Mouse (Mus musculus): ENCODE data around the gene Necap1. TPM values are rescaled to one million over a fixed set of nuclear protein-coding genes. Genes with fewer than 3 reads are reported as not detected.

The Necap1 gene
- polyA plus RNA-seq, 1 experiment from 2014 or later: 85.5 TPM

DNA sequence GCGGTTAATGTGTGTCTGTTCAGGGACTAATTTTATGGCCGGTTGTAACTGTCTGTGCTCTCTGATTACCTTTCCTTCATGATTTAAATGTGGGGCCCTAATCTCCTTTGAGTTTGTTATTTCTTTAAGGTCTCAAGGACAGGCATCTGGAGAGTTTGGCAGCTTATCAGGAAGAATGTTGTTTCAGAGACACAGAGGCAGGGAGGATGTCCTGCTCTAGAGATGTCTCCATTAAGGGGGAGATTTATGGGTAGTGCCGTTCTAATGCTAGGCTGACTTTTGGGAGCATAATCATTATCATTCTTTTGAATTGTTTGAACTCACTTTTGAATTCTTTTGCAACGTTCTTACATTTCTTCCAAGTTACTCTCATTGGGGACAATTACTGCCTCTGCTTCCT, 45.6 kb downstream of the Necap1 start:
- no peaks in the 10 kb centered on the region for H3K9me3 ChIP-seq (replicated peaks)
- no peaks in the 10 kb centered on the region for H3K4me1 ChIP-seq
- no peaks in the 10 kb centered on the region for H3K27me3 ChIP-seq
- H3K4me2 ChIP-seq: no peak overlapping the region
- 85% methylated on average over 4 of the region's 4 CpGs for WGBS
- H3K27ac ChIP-seq: no peak overlapping the region
- ATAC-seq: no peak
- H3K36me3 ChIP-seq (ENCODE audit: poor library complexity, severe bottlenecking): no peaks in the 10 kb centered on the region
- no peak overlapping the region for H3K4me3 ChIP-seq
- H3K9ac ChIP-seq: no peak overlapping the region

DNA sequence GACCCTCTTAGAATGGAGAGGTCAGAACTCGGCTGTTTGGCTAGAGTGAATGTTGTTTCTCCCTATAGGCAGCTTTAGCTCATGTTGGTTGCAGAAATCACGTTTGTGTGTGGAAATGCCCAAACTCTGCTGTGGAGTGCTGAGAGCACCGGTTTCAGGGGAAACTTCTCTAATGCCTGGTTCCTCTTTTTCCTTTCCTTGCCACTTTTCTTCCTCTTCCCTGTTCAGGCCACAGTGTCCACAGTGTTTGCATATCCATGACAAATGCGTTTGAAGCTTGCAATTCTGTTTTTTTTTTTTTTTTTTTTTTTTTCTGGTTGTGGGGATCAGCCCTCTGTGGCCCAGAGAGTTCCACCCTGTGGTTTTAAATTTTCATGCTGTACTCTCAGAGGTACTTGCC, 47.2 kb downstream of the Necap1 start, which contains the start of gene Clec4a1:
Gene Clec4a1, plus strand, starts transcription at position 398 of the 400 bp plus-strand sequence.
- Histone ChIP-seq H3K36me3 (ENCODE audit: poor library complexity, severe bottlenecking) (no peaks in the 10 kb centered on the region), H3K4me2 (no peak within 1 kb of the TSS), H3K4me1 (no peaks in the 10 kb centered on the region), H3K27ac (no peak within 1 kb of the TSS), H3K9me3 (replicated peaks) (no peaks in the 10 kb centered on the region), H3K27me3 (no peaks in the 10 kb centered on the region), H3K9ac (no peak within 1 kb of the TSS), H3K4me3 (no peak within 1 kb of the TSS)
- ATAC-seq: no peak
- WGBS: 77% methylated on average over 4 of the region's 4 CpGs

DNA sequence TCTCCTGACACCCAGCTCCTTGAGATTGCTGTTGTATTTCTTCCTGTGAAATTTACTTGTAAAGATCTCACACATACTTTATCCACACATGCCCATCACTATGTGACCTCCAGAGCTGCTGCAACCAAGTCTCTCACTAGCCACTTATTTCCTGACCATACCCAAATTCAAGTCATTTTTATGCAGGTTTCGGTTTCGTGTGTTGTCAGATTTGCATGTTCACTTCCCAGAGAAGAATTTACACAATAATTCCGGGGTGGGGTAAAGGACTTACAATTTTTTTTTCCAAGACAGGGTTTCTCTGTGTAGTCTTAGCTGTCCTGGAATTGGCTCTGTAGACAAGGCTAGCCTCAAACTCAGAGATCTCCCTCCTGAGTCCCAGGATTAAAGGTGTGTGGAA, 60.6 kb downstream of the Necap1 start:
- no peak for ATAC-seq
- WGBS: 88% methylated on average over 3 of the region's 3 CpGs
- no peak overlapping the region for H3K27ac ChIP-seq

More for the DNA sequence above, 60.6 kb downstream of the Necap1 start:
- H3K9me3 ChIP-seq (replicated peaks): no peaks in the 10 kb centered on the region
- no peak overlapping the region for H3K4me2 ChIP-seq
- H3K9ac ChIP-seq: no peak overlapping the region
- no peak overlapping the region for H3K4me3 ChIP-seq
- H3K4me1 ChIP-seq: no peaks in the 10 kb centered on the region
- no peaks in the 10 kb centered on the region for H3K36me3 ChIP-seq (ENCODE audit: poor library complexity, severe bottlenecking)
- no peaks in the 10 kb centered on the region for H3K27me3 ChIP-seq

Small RNA genes lying within 50 kb of the gene (microRNA-seq; reads per million reads assigned to microRNA genes)
- gene Mir7231: not detected

Other genes starting within 250 kb of the Necap1 start
- gene Dppa3, start 248.1 kb upstream of the Necap1 start, polyA plus RNA-seq (2015; fragmentation: Nextera tagmentation; extraction: Ambion mirVana): not detected in 2 replicates
- gene Nanog, start 167.0 kb upstream of the Necap1 start, polyA plus RNA-seq (2015; fragmentation: Nextera tagmentation; extraction: Ambion mirVana): 0.18 and 0.23 TPM in 2 replicates
- gene Slc2a3, start 72.8 kb upstream of the Necap1 start, polyA plus RNA-seq (2015; fragmentation: Nextera tagmentation; extraction: Ambion mirVana): 9.3 and 12.5 TPM in 2 replicates
- gene Foxj2, start 54.6 kb upstream of the Necap1 start, polyA plus RNA-seq (2015; fragmentation: Nextera tagmentation; extraction: Ambion mirVana): 4.4 and 4.5 TPM in 2 replicates
- 0.58 and 0.89 TPM in 2 replicates for gene C3ar1, start 18.3 kb upstream of the Necap1 start, polyA plus RNA-seq (2015; fragmentation: Nextera tagmentation; extraction: Ambion mirVana)
- 0.52 and 0.55 TPM in 2 replicates for gene Clec4a1, start 47.4 kb downstream of the Necap1 start, polyA plus RNA-seq (2015; fragmentation: Nextera tagmentation; extraction: Ambion mirVana)
- gene Clec4a3, start 78.0 kb downstream of the Necap1 start, polyA plus RNA-seq (2015; fragmentation: Nextera tagmentation; extraction: Ambion mirVana): 0.58 TPM in 1 of 2 replicates, not detected in the other
- gene Clec4a4, start 115.9 kb downstream of the Necap1 start, polyA plus RNA-seq (2015; fragmentation: Nextera tagmentation; extraction: Ambion mirVana): not detected in 2 replicates
- gene Clec4b1, start 175.5 kb downstream of the Necap1 start, polyA plus RNA-seq (2015; fragmentation: Nextera tagmentation; extraction: Ambion mirVana): not detected in 2 replicates
- 0.31 and 0.93 TPM in 2 replicates for gene Clec4a2, start 232.0 kb downstream of the Necap1 start, polyA plus RNA-seq (2015; fragmentation: Nextera tagmentation; extraction: Ambion mirVana)

Data from forebrain, embryonic 13.5 days (tissue).